Mouse (Mus musculus) E14TG2a.4 (cell line): ENCODE data around the gene Syt12.

Source experiments
- CTCF ChIP-seq: conservative IDR thresholded peaks from 2 replicates; pipeline ENCODE4 v1.5.1; 2014; ENCODE audit warnings: low read length
- NANOG ChIP-seq: IDR thresholded peaks from 2 replicates; pipeline ENCODE4 v1.6.1; 2014; ENCODE audit warnings: borderline replicate concordance, low read length, mixed read lengths
- POU5F1 ChIP-seq: IDR thresholded peaks from 2 replicates; pipeline ENCODE4 v1.6.1; 2014; ENCODE audit warnings: low read length, borderline replicate concordance

DNA sequence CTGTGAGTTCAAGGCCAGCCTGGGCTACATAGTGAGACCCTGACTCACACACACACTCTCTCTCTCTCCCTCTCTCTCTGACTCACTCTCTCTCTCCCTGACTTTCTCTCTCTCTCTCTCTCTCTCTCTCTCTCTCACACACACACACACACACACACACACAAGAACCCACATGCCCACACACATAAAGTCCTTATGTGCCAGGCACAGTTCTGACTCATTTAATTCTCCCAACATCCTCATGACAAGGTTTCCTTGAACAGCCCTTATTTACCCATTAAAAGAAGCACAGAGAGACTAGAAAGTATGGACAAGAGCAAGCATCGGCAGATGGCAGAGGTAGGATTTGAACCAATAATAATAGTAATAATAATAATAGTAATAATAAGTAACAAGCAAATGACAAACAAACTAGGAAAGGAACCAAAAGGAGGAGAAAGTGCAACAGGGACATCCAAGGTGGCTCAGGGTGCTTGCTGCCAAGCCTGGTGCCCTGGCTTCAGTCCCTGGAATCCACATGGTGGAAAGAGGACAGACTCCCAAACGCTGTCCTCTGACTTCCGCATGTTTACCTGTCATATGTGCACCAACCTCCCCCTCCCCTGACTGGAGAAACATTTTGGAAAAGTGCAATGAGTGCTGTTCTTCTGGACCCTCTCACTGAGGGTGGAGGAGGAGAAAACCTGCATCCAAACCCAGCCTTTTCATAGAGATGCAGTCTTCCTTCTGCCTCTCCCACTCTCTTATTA lies 5.0 kb upstream of the Syt12 start:
- TF ChIP-seq CTCF (no peak), POU5F1 (no peak), NANOG (no peak)
